14 mouse cellular contexts compared by ENCODE assay signal in genomic region chr17:51961337-51961736, GRCm38 (mm10).
DNase-seq lines count a peak whose midpoint lies in the region.
"Had no signal": no experiment of that assay in that cellular context is flagged by ENCODE, and none has a peak within 500 bp of the region (broad histone marks: within the 10 kb centered on the region; RNA-seq: fewer than 3 reads in every experiment).

No protein-coding gene starts in this region.

- peak; percentile 11 to 56 for DNase-seq in frontal cortex, adult 2 months (ENCODE audit: extremely low spot score in 1 of 2, low spot score in 1 of 2)
- DNase-seq in frontal cortex, postnatal 10 days (ENCODE audit: low spot score in 2 of 2), result no peak
- DNase-seq in left cerebral cortex, adult 11 months (ENCODE audit: low spot score), result peak; percentile 10
- DNase-seq in left cerebral cortex, adult 18-20 months (ENCODE audit: low spot score in 2 of 2), result no peak
- peak; percentile 42 to 55 for DNase-seq in right cerebral cortex, postnatal 10 days (ENCODE audit: low spot score in 2 of 2)
- DNase-seq in right cerebral cortex, postnatal 36 days (ENCODE audit: low spot score in 2 of 2), result no peak
- DNase-seq: adrenal gland, postnatal 14 days; cerebellum, adult 18-20 months; cerebellum, adult 9-11 months; cerebellum, postnatal 36 days; gastrocnemius, adult 2 months; gastrocnemius, postnatal 25 days; heart, postnatal 10 days; heart, postnatal 4 days had no signal

Comparison
In these comparisons a context has a peak if more than half of its experiments do, and no peak if none do; other contexts are left out.
1. DNase-seq: peak in frontal cortex, adult 2 months (2 of 2), left cerebral cortex, adult 11 months (single experiment) and right cerebral cortex, postnatal 10 days (2 of 2); none in frontal cortex, postnatal 10 days (0 of 2), left cerebral cortex, adult 18-20 months (0 of 2) and right cerebral cortex, postnatal 36 days (0 of 2).